Mouse (Mus musculus) spleen, postnatal 10 days (tissue): Measurements from ENCODE around the gene Vapb.
"Not testable (repeated sequence)": the region's sequence is repeated elsewhere in the genome, so short reads cannot be mapped to it uniquely, and the experiment has no call there.

Experiments used
- DNase-seq, 2 experiments: peaks; one replicate each; pipeline ENCODE4 v3.0.0; 2021 to 2022; ENCODE audit warnings: low spot score in 2 of 2

Gene Vapb

GRCm38 (mm10) chr2:173737222-173737989 lies at the start of gene Vapb:
Gene Vapb, plus strand, starts transcription at chr2:173737511.
- DNase-seq: peak; percentile 99 to 100

DNA sequence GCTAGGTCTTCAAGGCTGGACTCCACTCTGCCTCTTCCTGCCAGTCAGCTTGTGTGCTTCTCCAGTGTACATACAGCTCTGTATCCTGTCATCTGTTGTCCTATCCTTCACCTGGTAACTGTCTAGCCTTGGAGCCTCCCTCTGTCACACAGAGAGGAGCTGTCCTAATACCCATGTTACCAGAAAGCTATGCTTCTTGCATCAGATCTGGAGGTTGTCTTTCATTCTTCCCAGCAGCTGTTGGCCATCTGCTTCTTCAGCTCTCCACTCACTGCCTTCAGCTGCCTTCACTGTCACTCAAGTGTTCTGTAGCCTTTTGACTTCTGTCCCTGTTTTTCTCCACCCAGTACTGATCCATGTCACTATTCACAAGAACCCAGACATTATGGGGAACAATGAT lies 47.5 kb upstream of the Vapb start:
- no peak for DNase-seq

GRCm38 (mm10) chr2:173691748-173692147 lies 45.6 kb upstream of the Vapb start:
- no peak for DNase-seq

GRCm38 (mm10) chr2:173692693-173693092 lies 44.6 kb upstream of the Vapb start:
- DNase-seq: no peak

- no peak for DNase-seq
Measured at GRCm38 (mm10) chr2:173698850-173699249, 38.5 kb upstream of the Vapb start.

DNA sequence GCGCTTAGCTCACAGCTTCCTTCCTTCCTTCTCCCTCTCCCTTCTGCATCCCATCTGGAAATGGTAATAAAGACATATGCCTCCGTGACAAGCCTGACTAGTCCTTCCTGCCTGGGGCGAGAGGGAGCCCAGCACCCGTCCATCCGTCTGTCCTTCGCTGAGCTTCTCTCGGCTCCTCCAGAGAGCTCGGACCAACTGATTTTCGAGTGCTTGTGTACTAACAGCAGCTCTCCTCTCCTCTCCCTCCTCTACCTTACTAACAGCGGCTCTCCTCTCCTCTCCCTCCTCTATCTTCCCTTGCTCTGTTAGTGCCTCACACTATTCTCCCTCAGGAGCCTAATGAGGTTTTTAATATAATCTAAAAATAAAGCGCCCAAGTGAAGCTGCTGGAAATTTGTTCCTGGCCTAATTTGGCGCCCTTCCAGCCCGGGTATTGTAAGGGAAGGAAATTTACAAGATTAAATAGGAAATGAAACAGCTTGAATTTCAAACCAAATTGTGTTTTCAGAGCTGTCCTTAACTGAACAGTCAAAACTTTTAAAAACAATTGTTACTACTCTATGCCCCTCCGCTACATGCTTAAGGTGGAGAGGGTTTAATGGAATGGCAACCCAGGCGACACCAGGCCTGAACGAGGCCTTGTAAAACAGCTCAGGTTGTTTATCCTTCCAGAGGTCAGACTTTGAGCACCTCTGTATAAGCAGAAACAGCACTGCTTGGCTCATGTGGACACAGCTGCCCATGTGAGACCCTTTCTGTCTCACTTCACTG lies 35.0 kb upstream of the Vapb start:
- no peak for DNase-seq

DNA sequence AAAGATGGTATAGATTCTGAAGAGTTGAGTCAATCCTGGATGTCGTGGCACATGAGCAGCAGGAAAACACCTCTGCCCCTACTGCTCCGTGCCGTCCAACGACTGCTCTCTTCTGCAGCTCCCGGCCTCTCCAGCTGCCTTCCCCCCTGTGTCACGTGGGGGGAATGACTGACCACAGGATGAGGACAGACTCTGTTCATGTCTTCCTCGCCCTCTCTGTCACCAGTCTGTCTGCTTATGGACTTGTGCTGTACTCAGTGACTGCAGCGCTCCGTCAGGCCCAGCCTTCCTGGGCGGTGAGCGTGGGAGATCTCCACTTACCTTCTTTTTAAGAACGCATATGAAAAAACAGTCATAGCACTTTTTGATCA lies 34.5 kb upstream of the Vapb start:
- no peak for DNase-seq

- DNase-seq: no peak
Measured at GRCm38 (mm10) chr2:173705827-173706551, 31.3 kb upstream of the Vapb start.

DNA sequence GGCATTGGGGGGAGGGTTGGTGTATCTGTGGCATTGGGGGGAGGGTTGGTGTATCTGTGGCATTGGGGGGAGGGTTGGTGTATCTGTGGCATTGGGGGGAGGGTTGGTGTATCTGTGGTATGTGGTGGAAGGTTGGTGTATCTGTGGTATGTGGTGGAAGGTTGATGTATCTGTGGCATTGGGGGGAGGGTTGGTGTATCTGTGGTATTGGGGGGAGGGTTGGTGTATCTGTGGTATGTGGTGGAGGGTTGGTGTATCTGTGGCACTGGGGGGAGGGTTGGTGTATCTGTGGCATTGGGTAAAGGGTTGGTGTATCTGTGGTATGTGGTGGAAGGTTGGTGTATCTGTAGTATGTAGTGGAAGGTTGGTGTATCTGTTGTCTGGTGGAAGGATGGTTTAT lies 29.7 kb upstream of the Vapb start:
- DNase-seq: not testable (repeated sequence)

DNA sequence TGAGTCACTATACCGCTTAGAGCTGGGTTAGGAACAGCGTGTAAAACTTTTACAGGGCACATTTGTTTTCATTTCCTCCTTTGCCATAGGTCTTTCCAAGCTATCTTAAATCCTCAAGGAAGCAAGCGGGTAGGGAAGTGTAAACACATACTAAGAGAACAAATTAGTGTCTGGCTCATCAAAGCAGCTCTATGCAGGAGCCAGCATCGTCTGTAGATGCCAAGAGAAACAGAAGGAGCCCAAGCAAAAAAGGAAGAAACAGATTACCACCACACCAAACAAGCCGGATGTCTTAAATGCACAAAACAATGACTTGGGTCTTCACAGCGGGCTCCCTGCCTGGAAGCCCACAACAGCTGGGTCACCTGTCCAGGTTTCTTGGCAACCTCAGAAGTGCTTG lies 27.1 kb upstream of the Vapb start:
- no peak for DNase-seq

GRCm38 (mm10) chr2:173712656-173713055 lies 24.7 kb upstream of the Vapb start:
- no peak for DNase-seq

- DNase-seq: no peak
Measured at GRCm38 (mm10) chr2:173713241-173713640, 24.1 kb upstream of the Vapb start.

DNA sequence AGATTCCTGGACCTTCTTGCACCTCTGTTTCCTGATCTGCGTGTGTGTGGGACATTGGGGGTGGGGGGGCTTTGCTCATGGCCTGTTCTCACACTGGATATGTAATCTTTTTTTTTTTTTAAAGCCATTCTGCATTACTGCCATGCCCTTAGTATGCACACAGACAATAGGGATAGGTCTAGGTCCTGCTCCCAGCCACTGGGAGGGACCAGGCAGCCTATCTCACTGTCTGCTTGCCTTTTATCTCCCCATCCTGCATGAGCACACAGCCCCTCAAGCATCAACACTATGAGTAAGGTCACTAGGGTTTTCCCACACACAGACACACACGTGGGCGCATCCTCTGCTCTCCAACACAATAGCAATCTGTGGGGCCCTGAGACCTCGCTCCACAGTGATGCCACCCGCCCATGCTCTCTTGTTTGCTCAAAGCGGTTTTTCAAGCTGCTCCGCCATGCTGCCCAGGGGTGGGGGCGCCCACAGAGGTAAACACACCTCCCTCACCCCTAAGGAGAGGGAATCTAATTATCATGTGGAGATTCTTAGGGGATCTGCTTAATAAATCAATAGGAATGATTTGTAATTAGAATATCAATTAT lies 22.6 kb upstream of the Vapb start:
- no peak for DNase-seq

- no peak for DNase-seq
Measured at GRCm38 (mm10) chr2:173716966-173717365, 20.3 kb upstream of the Vapb start.

- not testable (repeated sequence) for DNase-seq
Measured at GRCm38 (mm10) chr2:173719115-173719514, 18.2 kb upstream of the Vapb start, which contains the start of gene 1700010B08Rik. Gene 1700010B08Rik, plus strand, starts transcription at chr2:173719415.

- DNase-seq: peak in 1 of 2 experiments; percentile 42
Measured at GRCm38 (mm10) chr2:173722251-173722857, 15.0 kb upstream of the Vapb start.

DNA sequence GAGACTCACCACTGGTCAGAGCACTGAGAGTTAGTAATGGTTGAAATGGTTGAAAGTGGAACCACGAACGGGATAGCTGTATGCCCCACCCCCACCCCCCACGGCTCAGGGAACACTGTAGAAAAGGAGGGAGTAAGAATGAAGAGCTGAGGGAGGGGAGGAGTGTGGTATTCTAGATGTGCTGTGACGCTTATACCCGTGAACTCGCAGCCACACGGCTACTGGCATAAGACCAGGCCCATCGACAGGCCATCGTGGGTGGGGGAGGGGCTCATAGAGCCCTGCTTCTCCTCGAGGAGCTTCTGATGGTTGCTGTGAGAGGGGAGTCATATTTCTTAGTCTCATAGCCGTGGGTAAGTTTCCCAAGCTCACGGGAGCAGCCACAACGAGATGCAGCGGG lies 12.9 kb upstream of the Vapb start:
- DNase-seq: no peak

GRCm38 (mm10) chr2:173724940-173725807 lies 12.1 kb upstream of the Vapb start:
- DNase-seq: no peak

DNA sequence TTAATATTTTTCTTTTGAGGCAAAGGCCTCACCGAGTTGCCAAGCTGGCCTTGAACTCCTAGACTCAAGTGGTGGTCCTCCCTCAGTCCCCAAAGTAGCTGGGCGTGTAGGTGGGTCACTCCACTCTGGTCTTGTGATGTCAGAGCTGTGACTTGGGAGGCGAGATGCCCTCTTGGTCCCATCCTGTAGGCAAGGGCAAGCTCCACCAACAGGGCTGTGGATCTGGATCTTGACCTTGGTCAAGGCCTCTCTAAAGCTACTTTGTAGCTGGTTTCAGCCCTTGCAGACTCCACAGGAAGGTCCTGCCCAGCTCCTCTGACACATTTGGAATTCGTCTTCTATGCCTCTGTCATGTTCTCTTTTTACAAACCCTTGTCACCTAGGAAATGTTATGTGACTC lies 11.5 kb upstream of the Vapb start:
- no peak for DNase-seq

- DNase-seq: no peak
Measured at GRCm38 (mm10) chr2:173730444-173730966, 6.8 kb upstream of the Vapb start.
